Mouse (Mus musculus) heart, adult 2 months (tissue): Measurements from ENCODE around the gene Uggt2. TPM values are rescaled to one million over a fixed set of nuclear protein-coding genes. Genes with fewer than 3 reads are reported as not detected.

Source experiments
- DNase-seq, 2 experiments: peaks; one replicate each; pipeline ENCODE4 v3.0.0; 2021
- H3K27ac ChIP-seq: fragments of 200-600 bp; 2 replicates; pipeline ENCODE4 v1.8.1; 2022
- H3K27me3 ChIP-seq: fragments of 200-500 bp; 2 replicates; pipeline ENCODE4 v1.6.1; 2012; ENCODE audit warnings: mild to moderate bottlenecking, low read length, inconsistent platforms, mixed read lengths; ENCODE audit not compliant: control insufficient read depth, insufficient read depth
- H3K36me3 ChIP-seq: fragments of 200-500 bp; 2 replicates; pipeline ENCODE4 v1.6.1; 2012; ENCODE audit warnings: low read length, inconsistent platforms; ENCODE audit not compliant: control insufficient read depth, insufficient read depth
- H3K4me1 ChIP-seq: fragments of 200-500 bp; 2 replicates; pipeline ENCODE4 v1.6.1; 2011; ENCODE audit warnings: low read length; ENCODE audit not compliant: control insufficient read depth, insufficient read depth
- H3K4me3 ChIP-seq: fragments of 200-600 bp; 2 replicates; pipeline ENCODE4 v1.8.1; 2022
- H3K79me2 ChIP-seq: fragments of 200-500 bp; replicated peaks from 2 replicates; pipeline ENCODE4 v1.6.1; 2012; ENCODE audit warnings: mild to moderate bottlenecking, inconsistent platforms, low read length, moderate library complexity, mixed read lengths; ENCODE audit not compliant: control insufficient read depth, insufficient read depth
- H3K9ac ChIP-seq: fragments of 200-500 bp; 2 replicates; pipeline ENCODE4 v1.6.1; 2012; ENCODE audit warnings: low read depth, mild to moderate bottlenecking, control low read depth, inconsistent platforms, low read length, mixed read lengths
- CTCF ChIP-seq: fragments of 200-600 bp; IDR thresholded peaks from 2 replicates; pipeline ENCODE4 v1.8.1; 2022; ENCODE audit warnings: antibody characterized with exemption, mild to moderate bottlenecking, moderate library complexity
- EP300 ChIP-seq: fragments of 200-500 bp; IDR thresholded peaks from 2 replicates; pipeline ENCODE4 v1.6.1; 2011; ENCODE audit warnings: low read depth, low read length, control low read depth; ENCODE audit not compliant: insufficient read depth
- POLR2A ChIP-seq: fragments of 200-500 bp; IDR thresholded peaks from 2 replicates; pipeline ENCODE4 v1.6.1; 2011; ENCODE audit warnings: mild to moderate bottlenecking, low read depth, low read length, control low read depth; ENCODE audit not compliant: insufficient read depth
- WGBS: fragments of 180-500 bp; shearing (Covaris S2); methylation state at CpG from one replicate; pipeline ENCODE4 v1.1.7; 2018; 5-methylcytosine and 5-hydroxymethylcytosine counted together
- intact Hi-C: fragments of 180-260 bp; cut with DNase I; formaldehyde crosslinking; loops from one replicate; pipeline ENCODE4 v1.15.1; 2025
- polyA plus RNA-seq: library from polyadenylated mRNA; depleted of rRNA; stranded (reverse); fragments of >200 nt; gene quantifications from 2 replicates; pipeline ENCODE4 v1.2.3, GENCODE M21; 2012
- total RNA-seq, 2 experiments: library from RNA; stranded (reverse); gene quantifications; 2 replicates each; pipeline ENCODE4 v1.2.3; 2021

Gene Uggt2
- total and polyA plus RNA-seq, 3 experiments: 4.1 to 5.7 (median 5.6) TPM

- no peak for TF ChIP-seq POLR2A
- no peak for TF ChIP-seq EP300
- TF ChIP-seq CTCF: no peak
- H3K27ac ChIP-seq: no peak overlapping the region
- H3K4me3 ChIP-seq: no peak overlapping the region
- H3K79me2 ChIP-seq: no peaks in the 10 kb centered on the region
- intact Hi-C loops: no loop called here
- H3K9ac ChIP-seq: no peak overlapping the region
- no peaks in the 10 kb centered on the region for H3K4me1 ChIP-seq
- 86% methylated on average over 2 of the region's 2 CpGs for WGBS
- no peaks in the 10 kb centered on the region for H3K27me3 ChIP-seq
- no peak for DNase-seq
- no peaks in the 10 kb centered on the region for H3K36me3 ChIP-seq
These were observed 28.1 kb upstream of the Uggt2 start for GRCm38 (mm10) chr14:119127330-119127729.

GRCm38 (mm10) chr14:119125840-119126239, 26.6 kb upstream of the Uggt2 start:
- Histone ChIP-seq H3K79me2 (no peaks in the 10 kb centered on the region), H3K27me3 (no peaks in the 10 kb centered on the region), H3K27ac (no peak overlapping the region), H3K9ac (no peak overlapping the region), H3K4me3 (no peak overlapping the region), H3K4me1 (no peaks in the 10 kb centered on the region), H3K36me3 (no peaks in the 10 kb centered on the region)
- no peak for TF ChIP-seq EP300
- 85% methylated on average over 4 of the region's 4 CpGs for WGBS
- no peak for DNase-seq
- intact Hi-C loops: no loop called here

- H3K4me3 ChIP-seq: no peak overlapping the region
- TF ChIP-seq POLR2A (no peak), CTCF (peak; percentile 39)
- no peaks in the 10 kb centered on the region for H3K79me2 ChIP-seq
- no peaks in the 10 kb centered on the region for H3K36me3 ChIP-seq
- DNase-seq: no peak
- no peak overlapping the region for H3K27ac ChIP-seq
- no peaks in the 10 kb centered on the region for H3K27me3 ChIP-seq
- H3K9ac ChIP-seq: no peak overlapping the region
- 39% methylated on average over 3 of the region's 3 CpGs for WGBS
- no peaks in the 10 kb centered on the region for H3K4me1 ChIP-seq
- intact Hi-C loops: no loop called here
These were observed 24.8 kb upstream of the Uggt2 start for GRCm38 (mm10) chr14:119124061-119124460.

GRCm38 (mm10) chr14:119123582-119123981, 24.4 kb upstream of the Uggt2 start:
- WGBS: 3% methylated on average over 12 of the region's 12 CpGs
- Histone ChIP-seq H3K4me3 (no peak overlapping the region), H3K27me3 (no peaks in the 10 kb centered on the region), H3K36me3 (no peaks in the 10 kb centered on the region), H3K9ac (no peak overlapping the region), H3K4me1 (no peaks in the 10 kb centered on the region), H3K79me2 (no peaks in the 10 kb centered on the region), H3K27ac (no peak overlapping the region)
- no peak for DNase-seq
- intact Hi-C loops: no loop called here
- TF ChIP-seq POLR2A: no peak
- TF ChIP-seq EP300: no peak
- TF ChIP-seq CTCF: no peak

GRCm38 (mm10) chr14:119112558-119112957, 13.3 kb upstream of the Uggt2 start:
- TF ChIP-seq POLR2A (no peak), CTCF (no peak), EP300 (no peak)
- no peak for DNase-seq
- H3K27me3 ChIP-seq: no peaks in the 10 kb centered on the region
- H3K27ac ChIP-seq: no peak overlapping the region
- H3K36me3 ChIP-seq: no peaks in the 10 kb centered on the region
- 59% methylated on average over 6 of the region's 6 CpGs for WGBS
- H3K4me1 ChIP-seq: no peaks in the 10 kb centered on the region
- H3K4me3 ChIP-seq: no peak overlapping the region
- no peaks in the 10 kb centered on the region for H3K79me2 ChIP-seq
- intact Hi-C loops: no loop called here
- no peak overlapping the region for H3K9ac ChIP-seq

GRCm38 (mm10) chr14:119109776-119110218, 10.6 kb upstream of the Uggt2 start:
- TF ChIP-seq CTCF (no peak), POLR2A (no peak), EP300 (no peak)
- H3K4me3 ChIP-seq: no peak overlapping the region
- H3K9ac ChIP-seq: no peak overlapping the region
- no peaks in the 10 kb centered on the region for H3K36me3 ChIP-seq
- H3K27ac ChIP-seq: no peak overlapping the region
- no peaks in the 10 kb centered on the region for H3K4me1 ChIP-seq
- no peaks in the 10 kb centered on the region for H3K27me3 ChIP-seq
- no peaks in the 10 kb centered on the region for H3K79me2 ChIP-seq
- DNase-seq: no peak
- intact Hi-C loops: no loop called here
- WGBS: 78% methylated on average over 3 of the region's 3 CpGs
